Mouse (Mus musculus): Measurements from ENCODE around the gene Mpp6. TPM values are rescaled to one million over a fixed set of nuclear protein-coding genes. Genes with fewer than 3 reads are reported as not detected.
A peak's percentile ranks its signal among the peaks of the same experiment; 100 is the strongest.

The Mpp6 gene
- total RNA-seq (2015; ENCODE audit: low replicate concordance) (34.2 and 46.5 TPM in 2 replicates), total RNA-seq (2017; ENCODE audit: low replicate concordance) (20.5 and 30.2 TPM in 2 replicates)

DNA sequence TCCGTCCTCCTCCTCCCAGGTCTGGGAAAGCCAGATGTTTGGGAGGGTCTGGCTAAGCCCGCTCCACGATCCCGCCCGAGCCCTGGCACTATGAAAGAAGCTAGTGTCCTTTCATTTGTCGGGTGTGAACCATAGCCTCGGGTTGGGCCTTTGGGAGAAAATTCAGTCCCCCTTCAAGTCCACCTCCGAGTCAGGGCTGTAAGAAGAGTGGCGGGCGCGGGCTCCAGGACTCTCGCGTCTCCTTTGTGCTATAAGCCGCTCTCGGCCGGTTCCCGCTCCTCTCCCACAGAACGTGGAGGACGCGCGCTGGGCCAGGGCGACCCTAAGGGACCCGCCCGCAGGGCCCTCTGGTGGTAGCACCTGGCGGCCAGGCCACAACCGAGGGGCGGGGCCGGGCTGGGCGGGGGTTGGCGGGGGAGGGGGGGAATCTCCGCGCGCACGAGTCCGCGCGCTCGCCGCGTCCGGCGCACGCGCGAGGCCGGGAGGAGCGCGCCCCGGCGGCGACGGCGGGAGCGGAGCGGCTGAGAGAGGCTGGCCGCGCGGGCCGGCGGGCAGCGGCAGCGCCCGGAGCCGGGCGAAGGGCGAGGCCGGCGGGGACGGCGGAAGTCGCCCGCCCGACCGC, at the start of gene Mpp6:
Mpp6 (plus strand) TSS at position 485 of the 622 bp plus-strand sequence.
- no peak; the same call in 1 of the 2 replicates for ATAC-seq (replicated peaks; ENCODE audit: low FRiP score, poor library complexity, severe bottlenecking)

DNA sequence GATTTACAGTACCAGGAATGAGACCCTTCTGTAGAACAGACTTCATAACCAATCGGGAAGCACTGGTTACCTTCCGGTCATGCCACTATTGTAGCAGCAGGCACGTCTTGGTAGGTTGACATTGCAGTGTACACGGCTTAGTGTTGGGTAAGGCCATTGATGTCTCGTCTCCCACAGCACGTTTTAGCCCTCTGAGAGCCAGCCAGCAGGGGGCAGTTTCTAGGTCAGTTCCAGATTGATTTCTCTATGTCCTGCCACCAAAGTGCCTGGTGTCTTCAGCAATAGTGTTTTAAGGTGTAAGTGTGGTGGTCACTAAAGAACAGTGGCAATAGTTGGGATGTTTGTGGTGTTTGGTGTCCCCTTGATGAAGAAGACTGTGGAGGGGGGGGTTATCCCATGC, 43.9 kb upstream of the Mpp6 start:
- no peak for ATAC-seq (replicated peaks; ENCODE audit: low FRiP score, poor library complexity, severe bottlenecking)

DNA sequence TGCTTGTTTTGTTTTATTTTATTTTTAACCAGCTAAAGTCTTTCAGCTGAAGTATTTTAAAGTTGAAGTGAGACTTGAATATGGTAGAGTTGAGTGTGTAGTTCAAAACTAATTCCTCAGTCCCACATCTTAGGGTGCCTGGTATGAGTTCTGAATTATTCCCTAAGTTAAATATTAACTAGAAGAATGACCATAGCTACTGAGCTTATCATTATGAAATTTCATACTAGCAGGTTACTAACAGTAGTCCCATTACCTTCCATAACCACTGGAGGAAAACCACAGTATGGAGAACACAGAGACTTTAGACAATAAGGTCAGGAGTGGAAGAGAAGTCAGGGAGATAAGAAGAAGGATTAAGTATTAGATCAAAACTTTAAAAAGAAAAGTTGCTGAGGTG, 41.6 kb upstream of the Mpp6 start:
- no peak for ATAC-seq (replicated peaks; ENCODE audit: low FRiP score, poor library complexity, severe bottlenecking)

DNA sequence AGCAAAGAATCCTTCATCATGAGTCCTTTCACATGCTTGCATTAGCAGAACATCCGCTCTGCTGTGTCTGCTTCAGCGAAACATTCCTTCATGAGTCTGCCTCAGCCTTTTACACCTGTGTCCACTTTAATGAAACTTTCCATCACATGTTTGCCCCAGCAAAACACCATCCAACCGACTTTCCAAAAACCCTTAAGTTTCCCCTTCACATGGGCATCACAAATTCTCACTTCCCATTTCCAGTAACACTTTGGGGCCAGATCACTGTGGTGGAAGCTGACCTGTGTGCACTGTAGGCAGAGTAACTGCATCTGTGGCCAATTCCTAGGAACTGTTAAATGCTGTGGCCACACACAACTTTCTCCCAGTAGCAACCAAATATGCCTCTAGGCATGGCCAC, 34.8 kb upstream of the Mpp6 start:
- ATAC-seq (replicated peaks; ENCODE audit: low FRiP score, poor library complexity, severe bottlenecking): no peak

DNA sequence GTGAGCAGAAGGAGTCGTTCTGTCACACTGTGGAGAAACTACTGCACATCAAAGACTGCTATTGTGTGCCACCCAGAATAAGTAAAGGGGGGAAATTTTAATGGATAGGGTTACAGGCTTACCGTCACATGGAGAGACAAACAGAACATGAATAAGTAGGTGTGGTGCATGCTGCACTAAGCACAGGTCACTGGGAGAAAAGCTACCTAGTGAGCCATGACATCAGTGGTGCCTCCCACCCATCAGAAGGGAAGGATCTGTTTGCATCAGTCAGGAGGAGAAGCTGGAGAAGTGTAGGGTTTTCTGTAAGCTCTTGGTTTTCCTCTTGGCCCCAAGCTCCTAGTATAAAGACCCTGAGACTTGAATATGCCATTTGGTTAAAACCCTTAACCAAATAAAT, 33.6 kb upstream of the Mpp6 start:
- ATAC-seq (replicated peaks; ENCODE audit: low FRiP score, poor library complexity, severe bottlenecking): no peak

DNA sequence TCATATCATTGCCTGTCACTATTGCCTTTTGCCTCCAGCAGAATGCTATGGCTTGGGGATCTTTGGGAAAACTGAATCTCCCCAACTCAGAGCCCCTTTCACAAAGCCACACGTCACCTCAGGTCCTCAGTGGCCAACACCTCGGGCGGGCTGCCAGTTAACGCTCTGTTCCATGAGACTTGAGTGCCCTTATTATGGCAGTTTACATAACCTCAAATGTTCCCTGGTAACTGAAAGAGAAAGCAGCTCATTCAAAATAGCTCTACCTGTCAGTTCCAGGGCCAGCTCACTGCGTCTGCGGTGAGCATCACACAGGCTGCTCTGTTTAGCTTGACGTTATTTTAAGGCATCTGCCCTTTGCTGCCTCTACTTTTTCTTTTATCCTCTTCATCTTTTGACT, 29.6 kb upstream of the Mpp6 start:
- ATAC-seq (replicated peaks; ENCODE audit: low FRiP score, poor library complexity, severe bottlenecking): no peak

DNA sequence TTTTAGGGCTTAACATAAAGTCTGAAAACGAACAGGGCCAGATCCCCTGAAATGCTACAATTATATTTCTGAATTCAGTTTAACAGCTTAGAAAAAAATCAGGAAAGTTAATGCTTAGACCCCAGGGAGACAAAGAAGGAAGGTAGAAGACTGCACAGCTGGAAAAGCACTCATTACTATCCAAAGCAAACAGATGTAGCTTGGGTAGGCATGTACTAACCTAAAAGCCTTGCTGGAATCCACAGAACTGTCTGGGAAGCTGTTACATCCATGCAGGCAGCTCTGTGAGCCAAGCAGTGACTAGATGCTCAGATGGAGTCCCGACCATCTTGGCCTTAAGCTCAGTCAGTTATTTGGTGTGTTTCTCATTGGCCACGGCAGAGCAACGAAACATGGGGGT, 24.8 kb upstream of the Mpp6 start:
- no peak for ATAC-seq (replicated peaks; ENCODE audit: low FRiP score, poor library complexity, severe bottlenecking)

DNA sequence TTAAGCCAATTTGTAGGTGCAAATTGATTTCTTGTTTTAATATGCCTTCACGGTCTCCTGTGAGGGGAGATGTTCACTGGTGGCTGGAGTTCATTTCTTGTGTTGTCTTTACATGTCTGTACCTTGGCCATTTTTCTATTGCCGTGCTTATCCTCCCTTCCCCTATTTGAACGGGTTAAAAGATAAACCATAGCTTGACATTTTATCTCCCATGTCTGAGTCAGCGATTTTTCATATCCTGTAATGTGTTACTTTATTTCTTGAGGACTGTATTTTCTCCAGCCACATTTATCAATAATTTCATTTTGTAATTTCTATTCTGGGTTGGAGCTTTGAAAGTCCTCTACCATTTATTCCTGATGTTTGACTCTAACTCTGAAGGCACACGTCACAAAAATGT, 20.7 kb upstream of the Mpp6 start:
- ATAC-seq (replicated peaks; ENCODE audit: low FRiP score, poor library complexity, severe bottlenecking): no peak

DNA sequence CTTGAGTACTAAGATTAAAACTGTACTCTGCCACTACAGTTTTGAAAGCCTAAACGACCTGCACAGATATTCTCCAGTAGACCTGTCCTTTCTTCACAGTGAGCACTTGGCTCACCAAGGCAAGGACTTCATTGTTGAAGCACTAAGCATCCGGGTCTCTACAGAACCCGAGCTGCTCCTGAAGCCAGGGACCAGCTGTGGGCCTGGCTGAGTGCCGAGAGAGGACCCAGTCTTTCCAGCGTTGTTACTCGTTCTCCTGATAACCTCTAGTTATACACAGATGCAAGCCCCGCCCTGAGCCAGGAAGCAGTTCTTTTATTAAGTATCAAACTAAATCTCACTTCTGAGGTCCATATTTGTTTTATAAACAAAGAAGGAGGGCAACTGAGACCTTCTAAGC, 19.8 kb upstream of the Mpp6 start:
- ATAC-seq (replicated peaks; ENCODE audit: low FRiP score, poor library complexity, severe bottlenecking): no peak

DNA sequence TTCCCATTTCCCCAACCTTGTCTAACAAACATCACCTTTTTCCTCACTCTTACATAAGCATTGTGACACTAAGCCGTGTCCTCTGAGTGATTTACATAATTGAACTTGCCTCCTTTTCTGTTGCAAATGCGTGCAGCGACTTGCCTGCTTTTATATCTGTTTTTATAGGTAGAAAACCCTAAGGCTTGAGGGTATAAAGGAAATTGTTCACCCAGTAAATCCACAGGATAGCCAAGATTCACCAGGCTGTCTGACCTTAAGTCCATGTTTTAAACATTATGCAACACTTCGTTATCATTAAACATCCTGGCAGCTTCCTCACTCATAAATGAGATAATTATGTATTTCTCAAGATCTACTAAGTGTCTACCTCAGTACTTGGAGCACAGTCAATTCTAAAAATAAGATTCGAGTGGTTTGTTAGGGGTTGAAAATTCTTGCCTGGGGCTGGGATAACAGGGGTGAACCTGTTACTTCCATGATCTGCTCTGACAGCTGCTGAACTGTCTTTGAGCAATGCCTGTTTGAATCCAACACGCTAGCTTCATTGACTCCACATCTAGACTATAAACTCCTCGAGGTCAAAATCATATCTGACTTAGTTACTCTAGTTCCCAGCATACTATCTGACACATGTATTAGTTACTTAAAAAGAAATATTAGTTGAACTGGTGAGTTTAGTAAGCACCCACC, 18.4 kb upstream of the Mpp6 start:
- ATAC-seq (replicated peaks; ENCODE audit: low FRiP score, poor library complexity, severe bottlenecking): no peak

DNA sequence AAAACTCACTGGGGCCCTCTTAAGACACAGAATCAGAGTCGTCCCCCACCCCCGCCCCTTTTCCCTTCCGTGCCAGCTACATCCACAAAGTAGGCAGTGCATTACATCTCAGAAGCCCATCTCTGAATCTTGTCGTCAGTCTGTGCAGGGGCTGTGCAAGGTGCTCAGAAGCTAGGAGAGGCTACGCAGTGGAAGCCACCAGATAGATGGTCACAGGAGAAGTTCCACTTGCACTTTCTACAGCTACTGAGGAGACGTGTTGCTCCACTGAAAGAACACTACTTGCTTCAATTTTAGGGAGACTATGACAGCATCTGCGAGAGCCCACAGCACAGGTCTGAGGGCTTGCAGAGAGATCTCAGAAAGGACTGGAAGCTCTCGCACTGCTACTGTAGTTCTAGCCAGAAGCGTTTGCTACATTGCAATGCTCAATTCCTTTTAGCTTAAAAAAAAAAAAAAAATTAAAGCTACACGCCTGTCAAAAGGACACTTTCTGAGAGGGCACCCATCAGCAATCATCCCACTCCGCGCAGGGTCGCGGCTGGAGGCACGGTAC, 762 bp upstream of the Mpp6 start:
- no peak for ATAC-seq (replicated peaks; ENCODE audit: low FRiP score, poor library complexity, severe bottlenecking)

DNA sequence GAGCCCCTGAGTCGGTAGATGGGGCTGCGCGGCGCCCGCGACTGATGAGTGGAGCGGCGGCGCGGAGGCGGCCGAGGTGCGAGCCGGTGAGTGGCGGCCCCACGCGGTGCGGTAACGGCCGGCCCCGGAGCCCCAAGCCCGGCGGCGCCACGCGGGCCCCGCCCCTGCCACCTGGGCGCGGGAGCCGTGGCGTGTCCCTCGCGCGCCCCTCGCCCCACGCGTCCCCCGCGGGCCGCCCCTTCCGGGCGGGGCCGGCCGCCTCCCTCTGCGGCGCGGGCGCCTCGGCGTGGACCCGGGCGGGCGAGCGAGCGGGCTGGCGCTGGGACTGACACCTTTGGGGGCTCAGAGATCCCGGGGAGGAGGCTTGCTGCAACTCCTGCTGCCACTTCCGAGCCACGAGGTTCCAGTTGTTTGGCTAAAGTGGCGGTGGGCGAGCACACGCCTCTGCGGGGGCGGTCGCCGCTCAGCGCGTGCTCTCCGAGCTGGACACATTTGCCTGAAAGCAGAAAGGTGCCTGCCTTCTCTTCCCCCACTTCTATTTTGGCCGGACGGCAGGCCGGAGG, 419 bp downstream of the Mpp6 start:
- no peak for ATAC-seq (replicated peaks; ENCODE audit: low FRiP score, poor library complexity, severe bottlenecking)

DNA sequence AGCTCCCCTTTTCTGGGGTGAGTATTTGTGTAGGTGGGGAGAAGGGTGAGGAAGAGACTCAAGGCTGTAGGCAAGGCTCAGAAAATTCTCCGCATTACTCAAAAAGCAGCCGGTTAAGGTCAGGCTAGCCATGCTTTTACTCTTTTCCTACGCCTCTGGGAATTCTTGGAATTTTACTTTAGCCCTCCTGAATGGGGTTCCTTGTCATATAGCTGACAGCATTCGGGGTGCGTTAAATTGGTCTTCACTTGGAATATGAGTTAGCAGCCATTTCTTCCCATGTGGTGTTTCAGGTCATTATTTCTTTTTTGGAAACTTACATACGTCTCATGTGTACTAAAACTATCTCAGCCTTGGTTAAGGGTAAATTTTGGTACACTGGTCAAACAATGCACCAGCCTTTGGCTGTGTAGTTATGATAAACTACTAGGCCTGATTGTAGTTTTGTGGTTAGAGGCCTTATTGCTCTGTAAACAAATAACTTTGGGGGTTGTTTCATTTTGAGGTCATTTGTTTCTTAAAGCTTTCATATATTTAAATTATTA, 1.1 kb downstream of the Mpp6 start:
- ATAC-seq (replicated peaks; ENCODE audit: low FRiP score, poor library complexity, severe bottlenecking): no peak

DNA sequence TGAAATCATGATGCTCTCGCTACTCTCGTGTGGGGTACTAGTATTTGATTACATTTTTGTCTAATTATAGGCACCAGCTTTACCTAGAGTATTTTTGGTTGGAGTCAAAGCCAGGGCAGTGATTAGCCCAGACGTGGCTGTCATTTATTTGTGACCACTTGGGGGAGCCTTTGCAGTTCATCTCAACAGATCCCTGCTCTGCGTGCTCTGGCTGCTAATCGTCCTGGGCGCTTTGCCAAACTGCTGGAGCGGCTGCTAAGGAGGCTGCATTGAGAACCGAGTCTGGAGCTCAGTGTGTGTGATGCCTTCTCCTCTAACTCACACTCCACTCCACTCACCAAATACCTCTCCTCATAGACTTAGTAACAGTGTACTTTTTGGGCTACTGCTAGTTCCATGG, 2.7 kb downstream of the Mpp6 start:
- ATAC-seq (replicated peaks; ENCODE audit: low FRiP score, poor library complexity, severe bottlenecking): peak; percentile 81

DNA sequence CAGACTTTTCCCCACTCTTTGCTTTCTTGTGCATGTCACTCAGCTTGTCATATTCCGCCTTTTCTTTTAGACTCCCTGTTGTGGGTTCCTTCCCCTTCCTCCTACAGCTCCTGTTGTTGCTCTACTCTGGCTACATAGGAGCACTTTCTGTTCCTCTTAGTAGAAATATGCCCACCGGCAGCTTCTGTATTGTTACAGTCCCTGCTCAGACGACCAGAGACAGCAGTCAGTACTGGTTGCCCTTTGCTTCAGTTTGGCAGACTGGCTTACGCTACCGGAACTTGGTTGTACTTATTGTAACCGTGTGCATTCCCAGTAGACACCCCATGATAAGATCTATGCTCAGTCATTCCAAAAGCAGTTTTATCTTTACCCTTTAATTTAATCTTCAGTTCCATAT, 4.2 kb downstream of the Mpp6 start:
- ATAC-seq (replicated peaks; ENCODE audit: low FRiP score, poor library complexity, severe bottlenecking): no peak

DNA sequence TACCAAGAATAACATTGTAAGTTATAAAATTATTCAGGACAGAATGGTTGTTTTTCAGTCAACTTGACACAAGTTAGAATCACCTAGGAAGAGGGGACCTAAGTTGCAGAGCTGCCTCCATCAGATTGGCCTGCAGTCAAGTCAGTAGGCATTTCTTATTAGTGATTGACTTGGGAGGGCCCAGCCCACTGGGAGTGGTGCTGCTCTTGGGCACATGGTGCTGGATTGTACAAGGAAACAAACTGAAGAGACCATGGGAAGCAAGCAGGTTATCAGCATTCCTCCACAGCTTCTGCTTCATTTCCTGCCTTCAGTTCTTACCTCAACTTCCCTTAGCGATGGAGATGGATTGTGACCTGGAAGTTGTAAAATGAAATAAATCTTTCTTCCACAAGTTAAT, 10.9 kb downstream of the Mpp6 start:
- ATAC-seq (replicated peaks; ENCODE audit: low FRiP score, poor library complexity, severe bottlenecking): no peak

DNA sequence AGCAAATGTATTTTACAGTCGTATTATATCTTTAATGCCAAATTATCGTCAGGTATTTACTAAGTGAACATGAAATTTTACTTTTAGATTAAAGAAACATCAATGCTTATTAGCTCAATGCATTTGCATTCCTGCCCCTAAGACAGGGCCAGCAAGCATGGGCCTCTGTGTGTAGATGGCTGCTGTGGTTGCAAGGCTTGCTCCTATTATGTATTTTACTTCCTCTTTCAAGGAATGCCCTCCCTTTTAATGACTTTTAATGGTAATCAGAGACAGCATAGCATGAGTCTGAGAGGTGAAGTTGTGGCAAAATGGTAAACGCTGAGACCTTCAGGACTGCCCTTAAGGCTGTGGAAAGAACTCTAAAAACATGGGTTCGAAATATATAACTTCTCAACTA, 12.8 kb downstream of the Mpp6 start:
- no peak for ATAC-seq (replicated peaks; ENCODE audit: low FRiP score, poor library complexity, severe bottlenecking)

DNA sequence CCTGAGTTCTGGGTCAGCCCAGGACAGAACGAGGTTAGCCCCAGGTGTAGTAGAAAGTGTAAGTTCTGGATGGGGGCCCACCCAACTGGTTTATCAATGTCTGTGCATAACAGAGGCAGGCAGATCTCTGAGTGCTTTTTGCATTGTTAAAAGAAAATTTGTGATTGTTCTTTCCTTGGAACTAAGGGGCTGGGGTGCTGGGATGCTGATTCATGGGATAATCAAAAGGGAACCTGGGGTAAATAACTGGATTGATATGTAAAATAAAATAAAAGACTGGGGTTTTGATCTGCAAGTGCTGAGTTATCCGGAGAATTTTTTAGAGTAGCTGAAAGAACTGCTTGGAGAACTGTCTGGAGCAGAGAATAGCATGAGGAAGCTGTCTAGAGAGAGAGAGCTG, 14.2 kb downstream of the Mpp6 start:
- ATAC-seq (replicated peaks; ENCODE audit: low FRiP score, poor library complexity, severe bottlenecking): no peak

DNA sequence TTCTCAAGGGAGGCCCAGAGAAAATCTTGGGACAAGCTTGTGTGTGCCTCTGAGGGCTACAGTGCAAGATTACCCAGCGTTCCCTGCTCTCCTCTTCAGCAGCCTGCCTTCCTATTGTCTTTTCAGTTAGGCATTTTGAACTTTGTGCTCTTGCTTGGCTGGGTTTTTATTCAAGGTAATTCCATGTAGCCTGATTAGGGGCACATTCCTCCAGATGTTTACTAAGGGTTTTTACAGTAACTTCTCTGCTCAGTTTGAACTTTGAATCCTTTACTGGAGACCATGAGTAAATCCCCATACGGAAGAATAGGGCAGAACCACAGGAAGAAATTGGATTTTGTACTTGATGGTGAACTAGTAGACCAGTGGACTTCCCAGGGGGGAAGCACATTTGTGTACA, 16.3 kb downstream of the Mpp6 start:
- no peak for ATAC-seq (replicated peaks; ENCODE audit: low FRiP score, poor library complexity, severe bottlenecking)

DNA sequence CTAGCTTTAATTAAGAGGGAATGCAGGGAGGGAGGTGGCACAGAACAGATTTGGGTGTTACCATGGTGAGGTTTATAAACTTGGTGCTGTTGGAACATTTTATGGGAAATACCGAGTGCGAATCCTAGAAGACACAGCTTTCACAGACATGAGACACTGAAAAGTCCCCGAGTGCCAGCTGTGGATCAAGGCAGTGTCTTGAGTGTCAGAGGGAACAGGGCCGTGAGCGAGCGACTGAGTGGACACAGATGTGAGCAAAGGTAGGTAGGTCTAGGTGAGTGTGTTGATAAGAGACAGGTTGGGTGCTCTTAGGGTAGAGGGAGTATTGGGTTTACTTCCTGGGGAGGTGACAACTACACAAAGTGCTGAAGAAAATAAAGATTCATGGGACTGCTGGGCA, 17.5 kb downstream of the Mpp6 start:
- no peak for ATAC-seq (replicated peaks; ENCODE audit: low FRiP score, poor library complexity, severe bottlenecking)

DNA sequence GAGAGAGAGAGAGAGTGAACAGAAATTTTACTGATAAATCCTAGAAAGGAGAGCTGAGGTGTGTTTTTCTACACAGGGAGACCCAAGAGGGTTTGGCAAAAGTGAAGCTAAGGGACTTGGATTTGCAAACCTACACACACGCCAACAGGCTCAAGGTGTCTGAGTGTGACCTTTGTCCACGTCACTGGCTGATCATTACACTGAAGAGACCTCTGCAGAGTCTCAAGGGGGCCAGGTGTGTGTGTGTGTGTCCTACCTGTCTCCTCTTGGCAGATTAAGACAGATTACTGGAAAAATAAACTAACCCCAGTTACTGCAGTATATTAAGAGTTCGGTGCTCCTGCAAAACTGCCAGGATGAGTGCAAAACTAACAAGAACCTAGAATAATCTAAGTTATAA, 27.6 kb downstream of the Mpp6 start:
- ATAC-seq (replicated peaks; ENCODE audit: low FRiP score, poor library complexity, severe bottlenecking): no peak

Data from erythroid progenitor cell, adult 5-6 weeks (primary cell).